Mouse (Mus musculus): ENCODE results near the gene Mettl8. TPM values are rescaled to one million over a fixed set of nuclear protein-coding genes. Genes with fewer than 3 reads are reported as not detected.

Gene Mettl8
- total RNA-seq, 2 experiments from 2014 or later, result 15.7 to 16.6 TPM

- Histone ChIP-seq H3K27ac (no peak overlapping the region), H3K4me3 (no peak overlapping the region)
- no peak for TF ChIP-seq CTCF (conservative IDR thresholded peaks at IDR 0.05)
- DNase-seq (ENCODE audit: low spot score in 2 of 2), result no peak
Observed at GRCm38 (mm10) chr2:70930631-70931288, 124.6 kb downstream of the Mettl8 start.

- no peak overlapping the region for H3K27ac ChIP-seq
- DNase-seq (ENCODE audit: low spot score in 2 of 2), result no peak
- no peak for TF ChIP-seq CTCF (conservative IDR thresholded peaks at IDR 0.05)
- H3K4me3 ChIP-seq, result no peak overlapping the region
Observed at GRCm38 (mm10) chr2:70929714-70930113, 125.7 kb downstream of the Mettl8 start.

- Histone ChIP-seq H3K27ac (no peak overlapping the region), H3K4me3 (no peak overlapping the region)
- no peak for TF ChIP-seq CTCF (conservative IDR thresholded peaks at IDR 0.05)
- DNase-seq (ENCODE audit: low spot score in 2 of 2), result no peak
Observed at GRCm38 (mm10) chr2:70924049-70924448, 131.3 kb downstream of the Mettl8 start.

GRCm38 (mm10) chr2:70922814-70923213 lies 132.6 kb downstream of the Mettl8 start:
- no peak for TF ChIP-seq CTCF (conservative IDR thresholded peaks at IDR 0.05)
- no peak overlapping the region for H3K27ac ChIP-seq
- H3K4me3 ChIP-seq, result no peak overlapping the region
- DNase-seq (ENCODE audit: low spot score in 2 of 2), result no peak

GRCm38 (mm10) chr2:70920937-70921596 lies 134.3 kb downstream of the Mettl8 start:
- no peak for TF ChIP-seq CTCF (conservative IDR thresholded peaks at IDR 0.05)
- DNase-seq (ENCODE audit: low spot score in 2 of 2), result no peak
- Histone ChIP-seq H3K27ac (no peak overlapping the region), H3K4me3 (no peak overlapping the region)

GRCm38 (mm10) chr2:70919913-70920522 lies 135.4 kb downstream of the Mettl8 start:
- Histone ChIP-seq H3K27ac (no peak overlapping the region), H3K4me3 (no peak overlapping the region)
- no peak for DNase-seq (ENCODE audit: low spot score in 2 of 2)
- TF ChIP-seq CTCF (conservative IDR thresholded peaks at IDR 0.05), result no peak

- H3K4me3 ChIP-seq, result no peak overlapping the region
- no peak overlapping the region for H3K27ac ChIP-seq
- no peak for TF ChIP-seq CTCF (conservative IDR thresholded peaks at IDR 0.05)
- no peak for DNase-seq (ENCODE audit: low spot score in 2 of 2)
Observed at GRCm38 (mm10) chr2:70918516-70918915, 136.9 kb downstream of the Mettl8 start.

Other genes with a start within 250 kb of the Mettl8 start
- 10 to 100 TPM; 74.0 to 83.3 TPM for gene Tlk1, start 229.9 kb downstream of the Mettl8 start, total RNA-seq (2021)
- 10 to 100 TPM; 13.3 TPM for gene Dcaf17, start 255 bp downstream of the Mettl8 start, total RNA-seq (2021)
- gene Cybrd1, start 62.3 kb upstream of the Mettl8 start, total RNA-seq (2021), result 1 to 10 TPM; 2.7 to 3.2 TPM
- 100 to 1,000 TPM; 135 to 142 TPM for gene Dync1i2, start 156.1 kb upstream of the Mettl8 start, total RNA-seq (2021)